Mouse (Mus musculus) hindbrain, postnatal 0 days (tissue): Measurements from ENCODE around the gene Nrbp1. TPM values are rescaled to one million over a fixed set of nuclear protein-coding genes. Genes with fewer than 3 reads are reported as not detected.

Experiments
- ATAC-seq: fragments of 200-750 bp; cut with Nextera tagmentation; 2 replicates; pipeline ENCODE4 v1.8.0; 2017; ENCODE audit warnings: mild to moderate bottlenecking, moderate TSS enrichment, moderate library complexity
- DNase-seq: peaks from one replicate; pipeline ENCODE4 v3.0.0-alpha.2; 2015; ENCODE audit warnings: low spot score
- H3K27ac ChIP-seq: fragments of 300-500 bp; sonication (generic); 2 replicates; pipeline ENCODE4 v1.5.1; 2014; ENCODE audit warnings: mild to moderate bottlenecking
- H3K27me3 ChIP-seq: fragments of 300-500 bp; sonication (generic); 2 replicates; pipeline ENCODE4 v1.6.1; 2014; ENCODE audit warnings: low read length, mixed read lengths; ENCODE audit not compliant: insufficient read depth
- H3K36me3 ChIP-seq: fragments of 300-500 bp; sonication (generic); 2 replicates; pipeline ENCODE4 v1.6.1; 2014; ENCODE audit warnings: low read length, mixed read lengths; ENCODE audit not compliant: insufficient read depth
- H3K4me1 ChIP-seq: fragments of 300-500 bp; sonication (generic); 2 replicates; pipeline ENCODE4 v1.6.1; 2014; ENCODE audit warnings: antibody characterized with exemption, low read length, mixed read lengths; ENCODE audit not compliant: insufficient read depth
- H3K4me2 ChIP-seq: fragments of 300-500 bp; sonication (generic); 2 replicates; pipeline ENCODE4 v1.6.1; 2014; ENCODE audit warnings: low read depth, mild to moderate bottlenecking, low read length, moderate library complexity, mixed read lengths
- H3K4me3 ChIP-seq: fragments of 300-500 bp; sonication (generic); 2 replicates; pipeline ENCODE4 v1.5.1; 2014; ENCODE audit warnings: low read length
- H3K9ac ChIP-seq: fragments of 300-500 bp; sonication (generic); replicated peaks from 2 replicates; pipeline ENCODE4 v1.6.1; 2014; ENCODE audit warnings: mild to moderate bottlenecking, low read length, moderate library complexity, mixed read lengths
- H3K9me3 ChIP-seq: fragments of 300-500 bp; sonication (generic); 2 replicates; pipeline ENCODE4 v1.6.1; 2016; ENCODE audit warnings: low read length, mixed read lengths
- CTCF ChIP-seq: IDR thresholded peaks from 2 replicates; pipeline ENCODE4 v1.5.1; 2016; ENCODE audit warnings: antibody characterized with exemption, control low read depth, low read depth
- WGBS: fragments of 180-500 bp; shearing (Covaris S2); extraction: QIAGEN DNeasy Blood & Tissue Kit; methylation state at CpG from one replicate; pipeline ENCODE4 v1.1.7; 2014; 5-methylcytosine and 5-hydroxymethylcytosine counted together
- polyA plus RNA-seq: library from polyadenylated mRNA; unstranded; fragments of >200 nt; fragmentation: Nextera tagmentation; extraction: Ambion mirVana; gene quantifications from 2 replicates; pipeline ENCODE4 v1.2.1, GENCODE M21; 2015
- total RNA-seq: library from RNA; depleted of rRNA; stranded (reverse); fragments of >200 nt; gene quantifications from 2 replicates; pipeline ENCODE4 v1.2.3, GENCODE M21; 2014; rRNA removed

Nrbp1 gene
- total and polyA plus RNA-seq, 2 experiments from 2014 or later, result 124 to 134 TPM

DNA sequence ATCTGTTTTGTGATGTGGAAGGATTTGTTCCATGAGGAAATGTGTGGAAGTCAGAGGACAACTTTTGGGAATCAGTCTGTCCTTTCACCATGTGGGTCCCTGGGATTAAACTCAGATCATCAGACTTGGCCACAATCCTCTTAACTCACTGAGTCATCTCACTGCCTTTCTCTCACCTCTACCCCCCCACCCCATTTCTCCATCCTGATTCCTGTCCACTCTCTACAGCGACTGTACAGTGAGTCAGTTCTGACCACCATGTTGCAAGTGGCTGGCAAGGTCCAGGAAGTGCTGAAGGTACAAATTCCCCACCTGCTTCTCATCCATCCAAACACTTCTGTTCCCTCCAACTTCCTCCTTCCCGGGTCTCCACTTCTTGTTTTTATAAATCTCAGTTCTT, 57.8 kb downstream of the Nrbp1 start:
- Histone ChIP-seq H3K27ac (no peak overlapping the region), H3K4me1 (peaks cover 4% of the 10 kb centered on the region; the same call in 1 of the 2 replicates), H3K36me3 (peaks cover 4% of the 10 kb centered on the region; the same call in 1 of the 2 replicates), H3K4me2 (no peak overlapping the region), H3K27me3 (no peaks in the 10 kb centered on the region), H3K9me3 (no peaks in the 10 kb centered on the region), H3K4me3 (no peak overlapping the region), H3K9ac (no peak overlapping the region)
- no peak for ATAC-seq
- no peak for TF ChIP-seq CTCF
- 78% methylated on average over 2 of the region's 2 CpGs for WGBS
- DNase-seq, result no peak

Other genes with a start within 250 kb of the Nrbp1 start
- gene Atraid, start 192.6 kb upstream of the Nrbp1 start, total RNA-seq, result 152 and 155 TPM in 2 replicates
- 240 and 242 TPM in 2 replicates for gene Atraid, start 192.6 kb upstream of the Nrbp1 start, polyA plus RNA-seq
- 40.9 and 46.7 TPM in 2 replicates for gene Slc5a6, start 191.9 kb upstream of the Nrbp1 start, total RNA-seq
- gene Slc5a6, start 191.9 kb upstream of the Nrbp1 start, polyA plus RNA-seq, result 27.9 and 33.7 TPM in 2 replicates
- 56.2 and 58.8 TPM in 2 replicates for gene Cad, start 186.1 kb upstream of the Nrbp1 start, total RNA-seq
- gene Cad, start 186.1 kb upstream of the Nrbp1 start, polyA plus RNA-seq, result 8.1 and 9.1 TPM in 2 replicates
- gene Dnajc5g, start 134.6 kb upstream of the Nrbp1 start, total RNA-seq, result not detected in 2 replicates
- not detected in 2 replicates for gene Dnajc5g, start 134.6 kb upstream of the Nrbp1 start, polyA plus RNA-seq
- gene Slc30a3, start 132.6 kb upstream of the Nrbp1 start, total RNA-seq, result 40.2 and 47.5 TPM in 2 replicates
- 33.5 and 37.2 TPM in 2 replicates for gene Slc30a3, start 132.6 kb upstream of the Nrbp1 start, polyA plus RNA-seq
- gene Trim54, start 124.2 kb upstream of the Nrbp1 start, total RNA-seq, result 0.22 and 0.52 TPM in 2 replicates
- not detected in 2 replicates for gene Trim54, start 124.2 kb upstream of the Nrbp1 start, polyA plus RNA-seq
- not detected in 2 replicates for gene Ucn, start 102.0 kb upstream of the Nrbp1 start, total RNA-seq
- 0.44 and 0.54 TPM in 2 replicates for gene Ucn, start 102.0 kb upstream of the Nrbp1 start, polyA plus RNA-seq
- 66.1 and 75.0 TPM in 2 replicates for gene Mpv17, start 86.6 kb upstream of the Nrbp1 start, total RNA-seq
- gene Mpv17, start 86.6 kb upstream of the Nrbp1 start, polyA plus RNA-seq, result 49.1 and 52.1 TPM in 2 replicates
- gene Gm29609, start 61.0 kb upstream of the Nrbp1 start, total RNA-seq, result 1.8 and 9.8 TPM in 2 replicates
- gene Gm29609, start 61.0 kb upstream of the Nrbp1 start, polyA plus RNA-seq, result 1.9 and 2.9 TPM in 2 replicates
- gene Gtf3c2, start 60.7 kb upstream of the Nrbp1 start, total RNA-seq, result 40.8 and 65.6 TPM in 2 replicates
- 45.1 and 46.1 TPM in 2 replicates for gene Gtf3c2, start 60.7 kb upstream of the Nrbp1 start, polyA plus RNA-seq
- 102 and 116 TPM in 2 replicates for gene Snx17, start 47.6 kb upstream of the Nrbp1 start, total RNA-seq
- gene Snx17, start 47.6 kb upstream of the Nrbp1 start, polyA plus RNA-seq, result 112 and 114 TPM in 2 replicates
- 28.3 and 31.7 TPM in 2 replicates for gene Eif2b4, start 47.4 kb upstream of the Nrbp1 start, total RNA-seq
- 78.1 and 83.9 TPM in 2 replicates for gene Eif2b4, start 47.4 kb upstream of the Nrbp1 start, polyA plus RNA-seq
- 8.9 and 9.6 TPM in 2 replicates for gene Zfp513, start 38.6 kb upstream of the Nrbp1 start, total RNA-seq
- 11.4 and 12.6 TPM in 2 replicates for gene Zfp513, start 38.6 kb upstream of the Nrbp1 start, polyA plus RNA-seq
- 67.4 and 90.4 TPM in 2 replicates for gene Ppm1g, start 20.2 kb upstream of the Nrbp1 start, total RNA-seq
- 155 and 157 TPM in 2 replicates for gene Ppm1g, start 20.2 kb upstream of the Nrbp1 start, polyA plus RNA-seq
- 7.0 TPM in 1 of 2 replicates, not detected in the other for gene Gm9970, start 368 bp downstream of the Nrbp1 start, total RNA-seq
- 0.29 and 0.84 TPM in 2 replicates for gene Gm9970, start 368 bp downstream of the Nrbp1 start, polyA plus RNA-seq
- gene Krtcap3, start 10.8 kb downstream of the Nrbp1 start, total RNA-seq, result 2.4 and 3.2 TPM in 2 replicates
- gene Krtcap3, start 10.8 kb downstream of the Nrbp1 start, polyA plus RNA-seq, result 2.5 and 2.9 TPM in 2 replicates
- 38.2 and 41.8 TPM in 2 replicates for gene Ift172, start 50.3 kb downstream of the Nrbp1 start, total RNA-seq
- 16.7 and 18.2 TPM in 2 replicates for gene Ift172, start 50.3 kb downstream of the Nrbp1 start, polyA plus RNA-seq
- gene Fndc4, start 55.2 kb downstream of the Nrbp1 start, total RNA-seq, result 184 and 187 TPM in 2 replicates
- 122 TPM in 2 replicates for gene Fndc4, start 55.2 kb downstream of the Nrbp1 start, polyA plus RNA-seq
- gene Gckr, start 56.6 kb downstream of the Nrbp1 start, total RNA-seq, result 0.89 TPM in 1 of 2 replicates, not detected in the other
- 0.56 and 0.93 TPM in 2 replicates for gene Gckr, start 56.6 kb downstream of the Nrbp1 start, polyA plus RNA-seq
- 55.0 and 61.8 TPM in 2 replicates for gene Zfp512, start 211.6 kb downstream of the Nrbp1 start, total RNA-seq
- gene Zfp512, start 211.6 kb downstream of the Nrbp1 start, polyA plus RNA-seq, result 70.9 and 73.9 TPM in 2 replicates
- 0.21 and 0.40 TPM in 2 replicates for gene 4930548H24Rik, start 244.9 kb downstream of the Nrbp1 start, total RNA-seq
- gene 4930548H24Rik, start 244.9 kb downstream of the Nrbp1 start, polyA plus RNA-seq, result 0.18 TPM in 1 of 2 replicates, not detected in the other